Mouse (Mus musculus) C2C12 (cell line): ENCODE results near the gene Dgkd.

ENCODE experiments used
- CEBPB ChIP-seq: IDR thresholded peaks from one replicate; pipeline ENCODE4 v1.6.1; 2011; ENCODE audit warnings: low read depth, mild to moderate bottlenecking, control low read depth, moderate library complexity
- CTCF ChIP-seq: IDR thresholded peaks from one replicate; pipeline ENCODE4 v1.5.1; 2011; ENCODE audit not compliant: control insufficient read depth, insufficient read depth, insufficient read length
- FOSL1 ChIP-seq: IDR thresholded peaks from one replicate; pipeline ENCODE4 v1.8.0; 2011; ENCODE audit warnings: mild to moderate bottlenecking, low read length; ENCODE audit not compliant: poor library complexity, insufficient read depth, severe bottlenecking
- MAX ChIP-seq: IDR thresholded peaks from one replicate; pipeline ENCODE4 v1.6.1; 2011; ENCODE audit warnings: mild to moderate bottlenecking, control low read depth
- MYOD1 ChIP-seq: IDR thresholded peaks from one replicate; pipeline ENCODE4 v1.6.1; 2011; ENCODE audit warnings: low read depth; ENCODE audit not compliant: control insufficient read depth, insufficient read length
- MYOG ChIP-seq: IDR thresholded peaks from one replicate; pipeline ENCODE4 v1.6.1; 2011; ENCODE audit not compliant: control insufficient read depth, insufficient read length; ENCODE audit errors: extremely low read depth
- USF1 ChIP-seq: IDR thresholded peaks from one replicate; pipeline ENCODE4 v1.6.1; 2011; ENCODE audit warnings: low read depth, mild to moderate bottlenecking, control low read depth, moderate library complexity

GRCm38 (mm10) chr1:87935095-87935494 is 82.0 kb downstream of the Dgkd start:
- TF ChIP-seq MYOG (no peak), CTCF (no peak), MAX (no peak), CEBPB (no peak), USF1 (no peak), MYOD1 (no peak), FOSL1 (no peak)
